Mouse (Mus musculus): ENCODE measurements around the gene Pkp3.

DNA sequence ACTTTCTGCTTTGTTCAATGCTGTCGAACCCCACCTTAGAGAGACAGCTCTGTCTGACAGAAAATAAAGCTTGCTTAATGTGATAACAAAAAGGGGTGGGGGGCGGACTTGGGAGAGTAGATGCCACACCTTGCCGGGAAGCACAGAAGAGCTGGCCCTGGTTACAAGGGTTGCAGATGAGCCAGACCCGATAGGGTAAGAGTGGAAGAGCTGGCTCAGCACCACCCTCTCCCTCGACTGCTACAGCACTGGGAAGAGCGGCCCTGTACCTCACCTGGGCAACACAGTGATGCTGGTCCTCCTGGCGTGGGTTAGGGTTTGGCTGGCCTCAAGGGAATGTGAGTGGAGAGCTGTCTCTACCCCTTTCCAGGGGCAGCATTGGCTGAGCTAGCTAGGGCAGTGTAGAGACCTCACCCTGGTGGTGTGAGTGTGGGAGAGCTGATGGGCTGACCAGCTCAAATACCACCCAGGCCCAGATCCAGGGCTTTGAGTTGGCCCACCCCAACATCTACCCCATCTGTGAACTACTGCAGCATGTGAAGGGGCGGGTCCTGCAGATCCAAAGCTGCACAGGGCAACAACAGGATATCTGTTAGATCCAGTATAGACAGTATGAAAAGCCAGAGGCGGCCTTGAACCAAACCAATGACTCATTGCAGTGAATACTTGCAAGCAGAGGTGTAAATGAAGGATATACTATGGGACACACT, 45.4 kb upstream of the Pkp3 start:
- no peak for TF ChIP-seq POLR2A (IDR thresholded peaks at IDR 0.05; ENCODE audit: insufficient read depth, low read length)
- no peak for TF ChIP-seq CTCF (IDR thresholded peaks at IDR 0.05; ENCODE audit: low read depth, low read length)
